Mouse (Mus musculus) frontal cortex, postnatal 14 days (tissue): ENCODE data around the gene Hes7.

ENCODE experiments used
- DNase-seq, 2 experiments: peaks; one replicate each; pipeline ENCODE4 v3.0.0; 2022; ENCODE audit warnings: low spot score in 2 of 2

Hes7 gene

DNA sequence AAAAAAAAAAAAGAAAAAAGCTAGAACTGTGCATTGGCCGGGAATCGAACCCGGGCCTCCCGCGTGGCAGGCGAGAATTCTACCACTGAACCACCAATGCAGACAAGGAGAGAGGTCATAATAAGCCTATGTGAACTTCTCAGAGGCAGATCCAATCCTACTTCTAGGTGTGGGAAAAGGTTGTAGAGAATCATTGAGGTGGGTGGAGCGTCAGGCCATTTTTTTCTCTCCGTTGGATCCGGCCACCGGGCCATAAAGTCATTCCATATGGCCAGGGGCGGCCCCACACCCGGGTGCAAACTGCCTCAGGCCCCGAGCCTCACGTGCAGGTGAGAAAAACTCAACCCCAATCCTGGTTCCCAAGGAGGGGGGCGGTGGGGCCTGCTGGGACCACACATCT, 1.4 kb upstream of the Hes7 start:
- peak in 1 of 2 experiments; percentile 87 for DNase-seq

DNA sequence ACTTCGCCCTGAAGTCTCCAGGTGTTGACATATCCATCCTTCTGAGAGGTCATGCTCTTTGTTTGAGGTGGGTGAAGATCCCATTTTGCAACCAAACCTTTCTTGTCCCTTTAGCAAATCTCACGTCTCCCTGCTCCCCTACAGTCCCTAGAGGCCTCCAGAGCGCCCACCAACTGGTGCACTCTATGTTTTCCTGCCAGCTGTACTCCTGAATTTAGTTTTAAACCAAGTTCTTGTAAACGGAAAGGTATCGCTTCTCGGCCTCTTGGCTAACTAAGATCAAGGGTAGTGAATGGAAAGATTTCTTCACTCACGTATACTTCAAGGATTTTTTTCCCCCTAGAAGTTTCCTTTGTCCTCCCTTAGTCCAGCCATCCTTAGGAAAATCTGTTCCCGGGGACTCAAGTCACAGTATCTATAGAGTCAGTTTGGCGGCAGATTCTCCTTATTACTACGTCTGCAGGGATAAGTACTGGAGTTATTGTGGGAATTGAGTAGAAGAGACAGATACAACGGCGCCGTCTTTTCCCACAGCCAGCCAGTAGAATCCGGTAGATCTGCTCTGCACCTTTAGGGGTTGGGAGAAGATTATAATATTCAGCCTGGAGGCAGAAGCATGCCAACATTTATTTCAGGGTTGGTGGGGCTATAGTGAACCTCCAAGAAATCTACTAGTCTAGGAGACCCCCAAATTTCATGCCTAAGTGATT, 603 bp upstream of the Hes7 start:
- DNase-seq: no peak

DNA sequence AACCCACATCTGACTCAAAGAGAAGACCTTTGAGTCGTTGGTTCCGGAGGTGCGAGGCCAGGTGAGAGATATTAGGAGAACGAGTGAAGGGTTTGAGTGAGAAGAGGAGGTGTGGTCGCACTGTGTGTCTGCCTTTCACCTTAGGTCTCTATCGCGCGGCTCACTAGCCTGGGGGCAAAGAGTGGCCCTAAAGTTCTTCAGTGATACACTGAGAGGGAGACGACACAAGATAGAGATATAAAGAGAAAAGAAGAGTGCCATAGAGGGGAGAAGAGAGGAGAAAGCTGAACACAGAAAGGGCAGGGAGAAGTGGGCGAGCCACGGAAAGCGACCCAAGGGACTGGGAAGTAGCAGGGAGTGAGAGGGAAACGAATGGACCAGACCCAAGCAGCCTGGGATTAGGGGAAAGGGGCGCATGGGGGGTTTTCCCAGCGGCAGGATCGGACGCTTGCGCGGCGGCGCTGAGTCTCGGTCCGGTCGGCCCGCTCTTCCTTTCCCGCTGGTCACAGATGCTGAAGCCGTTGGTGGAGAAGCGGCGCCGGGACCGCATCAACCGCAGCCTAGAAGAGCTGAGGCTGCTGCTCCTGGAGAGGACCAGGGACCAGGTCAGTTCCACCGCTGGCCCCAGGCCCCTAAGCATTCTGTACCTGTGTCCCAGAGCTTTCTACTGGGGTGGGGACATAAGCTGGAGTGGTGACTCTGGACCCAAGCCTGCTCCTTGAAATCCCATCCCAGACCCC, 967 bp downstream of the Hes7 start:
- no peak for DNase-seq

DNA sequence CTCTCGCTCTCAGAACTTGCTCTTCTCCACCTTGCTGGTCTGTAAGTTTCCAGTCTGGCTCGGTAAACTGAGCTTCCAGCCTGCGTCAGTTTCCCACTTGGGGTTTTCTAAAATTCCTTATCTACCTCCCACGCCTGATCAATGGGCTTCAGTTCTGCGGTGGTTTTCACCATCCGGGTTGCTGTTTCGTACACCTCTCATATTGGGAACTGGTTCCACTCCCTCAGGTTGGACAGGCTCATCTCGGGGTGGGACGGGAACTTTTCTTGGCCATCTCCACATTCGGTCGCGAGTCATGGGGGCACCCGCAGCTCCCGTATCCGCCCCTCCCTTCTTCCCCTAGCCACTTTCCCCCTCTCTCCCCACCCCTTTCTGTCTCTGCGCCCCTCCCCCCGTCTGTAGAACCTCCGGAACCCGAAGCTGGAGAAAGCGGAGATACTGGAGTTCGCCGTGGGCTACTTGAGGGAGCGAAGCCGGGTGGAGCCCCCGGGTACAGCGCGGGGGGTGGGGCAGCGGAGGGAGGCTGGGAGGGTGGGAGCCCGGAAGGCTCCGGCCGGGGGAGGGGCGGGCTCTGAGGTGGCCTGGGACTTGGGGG, 1.6 kb downstream of the Hes7 start:
- no peak for DNase-seq

DNA sequence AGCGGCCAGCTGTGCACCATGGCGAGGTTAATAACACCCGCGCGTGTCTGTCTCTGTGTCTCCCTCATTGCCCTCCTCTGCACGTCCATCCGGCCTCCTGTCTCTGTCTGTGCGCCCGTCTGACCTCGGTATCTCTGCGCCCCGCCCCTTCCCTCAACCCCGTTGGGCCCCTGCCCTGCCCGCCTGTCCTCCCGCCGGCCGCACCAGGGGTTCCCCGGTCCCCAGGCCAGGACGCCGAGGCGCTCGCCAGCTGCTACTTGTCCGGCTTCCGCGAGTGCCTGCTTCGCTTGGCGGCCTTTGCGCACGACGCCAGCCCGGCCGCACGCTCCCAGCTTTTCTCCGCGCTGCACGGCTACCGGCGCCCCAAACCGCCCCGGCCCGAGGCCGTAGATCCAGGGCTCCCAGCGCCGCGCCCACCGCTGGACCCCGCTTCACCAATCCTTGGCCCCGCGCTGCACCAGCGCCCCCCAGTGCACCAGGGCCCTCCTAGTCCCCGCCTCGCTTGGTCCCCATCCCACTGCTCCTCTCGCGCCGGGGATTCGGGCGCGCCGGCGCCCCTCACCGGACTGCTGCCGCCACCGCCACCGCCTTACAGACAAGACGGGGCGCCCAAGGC, 2.2 kb downstream of the Hes7 start, which contains the start of gene 9130213A22Rik:
9130213A22Rik (minus strand) TSS at position 254 of the 616 bp plus-strand sequence.
- peak; percentile 80 to 85 for DNase-seq

DNA sequence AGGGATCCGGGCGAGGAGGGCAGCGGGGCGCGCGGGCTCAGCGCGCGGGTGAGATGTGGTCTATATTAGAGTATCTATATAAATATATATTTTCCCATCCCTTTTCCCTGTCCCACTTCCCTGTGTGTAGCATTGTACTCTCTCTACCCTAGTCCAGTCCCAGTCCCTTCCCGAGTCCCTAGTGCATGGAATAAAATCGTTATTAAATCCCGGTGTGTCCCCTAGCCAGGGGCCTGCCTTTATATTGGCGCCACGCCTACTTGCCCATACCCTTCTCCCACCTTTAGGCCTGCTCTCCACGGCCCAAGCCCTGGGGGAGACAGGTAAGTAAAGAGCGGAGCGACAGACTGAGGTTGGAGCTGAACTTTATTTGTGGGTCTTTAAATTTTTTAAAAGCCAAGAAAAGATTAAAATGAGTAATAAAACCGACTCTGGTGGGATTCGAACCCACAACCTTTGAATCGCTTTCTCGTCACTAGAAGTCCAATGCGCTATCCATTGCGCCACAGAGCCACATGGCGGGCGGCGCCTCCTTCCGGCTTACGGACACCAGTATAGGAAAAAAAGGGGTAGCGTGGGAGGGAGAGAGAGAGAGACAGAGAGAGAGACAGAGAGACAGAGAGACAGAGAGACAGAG, 3.0 kb downstream of the Hes7 start:
- peak; percentile 90 to 94 for DNase-seq

DNA sequence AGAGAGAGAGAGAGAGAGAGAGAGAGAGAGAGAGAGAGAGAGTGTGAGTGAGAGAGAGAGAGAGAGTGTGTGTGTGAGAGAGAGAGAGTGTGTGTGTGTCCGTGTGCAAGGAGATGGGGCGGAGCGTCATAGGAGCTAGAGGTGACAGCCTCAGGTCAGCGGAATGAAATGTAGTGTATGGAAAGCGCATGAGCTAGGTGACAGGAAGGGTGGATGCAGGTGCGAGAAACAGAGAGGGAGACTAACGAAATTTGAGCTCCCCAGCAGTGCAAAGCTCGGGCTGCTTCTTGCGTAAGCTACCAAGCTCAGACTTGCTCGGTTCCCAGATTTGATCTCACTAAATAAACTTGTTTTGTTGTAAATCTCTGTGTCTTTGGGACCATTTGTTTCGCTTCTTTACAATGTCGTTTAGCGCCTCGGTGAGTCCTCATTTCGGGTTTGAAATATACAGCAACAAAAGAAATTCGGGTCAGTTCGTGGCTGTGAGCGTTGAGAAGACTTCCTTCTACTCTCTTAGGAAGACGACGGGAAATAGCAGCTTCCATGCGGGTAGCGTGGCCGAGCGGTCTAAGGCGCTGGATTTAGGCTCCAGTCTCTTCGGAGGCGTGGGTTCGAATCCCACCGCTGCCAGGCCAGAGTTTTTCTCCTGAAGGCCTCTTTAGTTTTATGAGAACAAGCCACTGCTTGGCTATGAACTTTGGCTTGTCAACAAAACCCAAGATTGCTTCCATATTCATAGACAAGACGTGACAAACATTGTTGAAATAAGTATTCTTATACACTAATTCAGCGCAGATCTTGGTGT, 3.7 kb downstream of the Hes7 start:
- DNase-seq: peak; percentile 86 to 93

DNA sequence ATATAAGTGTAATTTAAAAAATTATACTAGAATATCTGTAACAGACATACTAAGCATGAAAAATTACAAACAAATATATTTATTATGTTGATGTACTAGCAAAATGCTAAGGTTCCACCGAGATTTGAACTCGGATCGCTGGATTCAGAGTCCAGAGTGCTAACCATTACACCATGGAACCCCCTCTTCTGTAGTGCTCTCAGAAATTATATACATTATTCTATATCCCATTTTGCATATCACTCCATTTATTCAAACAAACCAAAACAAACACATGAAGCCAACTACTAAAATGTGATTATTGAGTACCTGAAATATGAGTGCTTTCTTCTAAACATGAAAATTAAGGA, 4.3 kb downstream of the Hes7 start:
- DNase-seq: peak in 1 of 2 experiments; percentile 58

DNA sequence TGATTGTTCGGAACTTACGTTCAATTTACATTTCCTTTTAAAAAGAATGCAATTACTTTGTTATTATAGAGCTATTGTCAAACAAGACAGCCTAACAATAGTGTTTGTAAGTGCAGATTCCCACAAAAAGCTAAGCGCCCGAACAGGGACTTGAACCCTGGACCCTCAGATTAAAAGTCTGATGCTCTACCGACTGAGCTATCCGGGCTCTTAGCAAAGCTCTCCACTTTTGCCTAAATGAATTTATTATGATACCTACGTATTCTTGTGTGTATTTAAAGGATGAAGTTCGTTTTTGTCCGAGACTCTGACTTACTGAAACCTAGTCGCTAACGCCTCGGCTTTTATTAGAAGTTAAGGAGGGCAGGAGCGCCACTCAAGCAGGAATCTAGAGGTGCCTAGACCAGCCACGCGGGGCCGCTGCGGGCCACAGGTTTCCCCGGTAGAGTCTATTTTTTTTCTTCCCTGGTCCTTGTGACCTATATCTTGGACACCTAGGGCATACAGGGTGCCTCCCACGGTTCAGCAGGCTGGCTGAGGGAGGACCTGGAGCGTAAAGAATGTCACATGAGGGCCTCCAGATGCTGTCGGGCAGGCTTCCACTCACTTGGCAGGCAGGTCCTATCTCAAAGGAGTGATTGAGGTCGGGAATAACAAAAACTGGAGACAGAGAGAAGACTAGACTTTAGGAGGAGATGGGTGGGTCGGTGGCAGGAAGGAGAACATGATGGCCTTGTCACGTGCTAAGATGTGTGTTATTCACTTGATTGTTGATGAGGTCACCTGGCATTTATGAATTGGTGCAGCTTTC, 5.0 kb downstream of the Hes7 start:
- peak; percentile 74 to 82 for DNase-seq

DNA sequence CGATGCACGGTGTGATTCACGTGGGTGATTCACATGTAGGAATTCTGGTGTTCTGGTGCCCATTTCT, 5.5 kb downstream of the Hes7 start, which contains the start of gene Aloxe3:
Aloxe3 (plus strand) TSS at position 45 of the 67 bp plus-strand sequence.
- no peak for DNase-seq

DNA sequence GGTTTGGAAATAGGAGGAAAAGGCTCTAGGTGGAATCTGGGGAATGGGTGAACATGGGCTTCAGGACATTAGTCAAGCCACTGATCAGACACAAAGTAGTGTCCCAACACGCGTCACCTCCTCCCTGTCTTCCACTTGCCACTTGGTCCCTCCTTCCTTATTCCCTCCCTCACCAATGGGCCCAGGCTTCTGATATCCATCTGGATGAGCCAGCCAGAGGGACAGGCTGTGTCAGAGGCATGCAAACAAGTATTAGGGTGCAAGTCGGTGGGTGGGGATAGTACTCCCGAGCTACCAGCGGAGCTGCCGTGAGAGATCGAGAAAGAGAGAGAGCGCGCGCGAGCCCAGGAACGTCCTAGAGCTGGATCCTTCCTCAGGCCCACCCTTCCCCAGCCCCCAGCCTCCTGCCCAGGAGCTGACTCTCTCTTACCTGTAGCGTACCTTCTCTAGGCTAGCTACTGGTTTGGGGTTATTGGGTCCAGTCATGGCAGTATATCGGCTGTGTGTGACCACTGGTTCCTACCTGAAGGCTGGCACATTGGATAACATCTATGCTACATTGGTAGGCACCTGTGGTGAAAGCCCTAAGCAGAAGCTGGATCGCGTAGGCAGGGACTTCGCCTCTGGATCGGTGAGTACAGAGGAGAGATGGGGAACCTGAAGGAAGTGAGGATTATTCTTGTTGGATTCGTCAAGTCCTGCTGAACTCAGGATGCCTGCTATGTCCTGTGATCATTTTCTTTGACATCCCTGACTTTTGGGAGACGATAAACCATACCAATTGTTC, 5.9 kb downstream of the Hes7 start:
- no peak for DNase-seq

DNA sequence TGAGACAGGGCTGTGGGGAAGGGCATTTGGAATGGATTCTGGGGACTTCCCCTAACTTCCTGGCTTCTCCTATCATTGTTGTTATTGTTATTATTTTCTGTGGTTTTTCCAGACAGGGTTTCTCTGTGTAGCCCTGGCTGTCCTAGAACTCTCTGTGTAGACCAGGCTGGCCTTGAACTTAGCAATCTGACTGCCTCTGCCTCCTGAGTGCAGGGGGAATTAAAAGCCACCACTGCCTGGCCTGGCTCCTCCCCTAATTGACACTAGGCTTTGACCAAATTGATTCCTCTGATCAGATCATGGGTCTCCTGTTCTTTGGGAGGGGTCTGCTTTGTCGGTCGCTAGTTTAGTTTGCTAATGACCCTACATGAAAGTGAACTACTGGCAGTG, 6.5 kb downstream of the Hes7 start:
- DNase-seq: no peak

DNA sequence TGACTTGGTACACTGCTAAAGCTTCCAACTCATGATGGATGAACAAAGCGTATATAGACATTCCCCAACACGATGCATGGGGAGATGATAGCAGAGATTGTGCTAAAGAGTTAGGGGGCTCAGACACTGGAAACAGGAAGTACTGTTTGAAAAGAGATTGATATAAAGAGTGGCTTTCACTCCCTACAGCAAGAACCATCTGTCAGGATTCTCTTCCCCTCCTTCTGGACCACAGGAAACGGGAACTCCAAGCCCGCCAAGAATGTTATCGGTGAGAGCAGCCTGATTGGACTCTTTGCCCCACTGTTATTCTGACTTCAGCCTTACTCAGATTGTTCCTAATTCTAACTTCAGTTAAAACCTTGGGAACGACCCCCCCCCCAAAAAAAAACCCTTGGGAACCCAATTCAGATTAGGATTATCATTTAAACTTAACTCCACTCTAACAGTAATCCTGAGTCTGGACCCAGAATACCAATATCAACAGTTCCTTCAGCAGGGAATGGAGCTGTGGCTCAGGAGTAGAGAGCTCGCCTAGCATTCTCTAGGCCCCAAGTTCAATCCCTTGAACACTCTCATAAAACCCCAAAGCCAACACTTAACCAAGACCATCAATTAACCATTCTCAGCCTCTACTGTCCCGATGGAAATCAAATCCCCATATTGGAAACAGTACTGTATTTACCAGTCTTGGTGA, 8.4 kb downstream of the Hes7 start:
- DNase-seq: no peak

DNA sequence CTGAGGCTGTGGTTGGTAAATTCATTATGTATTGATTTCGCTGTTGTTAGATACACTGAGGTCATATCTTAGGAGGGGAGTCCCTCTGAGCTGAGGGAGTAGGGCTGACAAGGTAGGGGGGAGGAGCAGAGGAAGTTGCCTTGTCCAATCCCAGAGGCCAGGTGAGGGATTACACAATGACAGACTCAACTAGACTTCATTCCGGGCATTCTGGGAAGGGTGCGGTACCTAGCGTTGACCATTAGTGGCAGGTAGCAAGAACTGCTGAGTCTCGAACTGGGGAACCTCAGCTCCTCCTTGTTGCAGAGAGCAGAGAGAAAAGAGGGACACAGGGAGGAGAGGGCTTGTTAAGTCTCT, 13.3 kb downstream of the Hes7 start:
- DNase-seq: no peak

DNA sequence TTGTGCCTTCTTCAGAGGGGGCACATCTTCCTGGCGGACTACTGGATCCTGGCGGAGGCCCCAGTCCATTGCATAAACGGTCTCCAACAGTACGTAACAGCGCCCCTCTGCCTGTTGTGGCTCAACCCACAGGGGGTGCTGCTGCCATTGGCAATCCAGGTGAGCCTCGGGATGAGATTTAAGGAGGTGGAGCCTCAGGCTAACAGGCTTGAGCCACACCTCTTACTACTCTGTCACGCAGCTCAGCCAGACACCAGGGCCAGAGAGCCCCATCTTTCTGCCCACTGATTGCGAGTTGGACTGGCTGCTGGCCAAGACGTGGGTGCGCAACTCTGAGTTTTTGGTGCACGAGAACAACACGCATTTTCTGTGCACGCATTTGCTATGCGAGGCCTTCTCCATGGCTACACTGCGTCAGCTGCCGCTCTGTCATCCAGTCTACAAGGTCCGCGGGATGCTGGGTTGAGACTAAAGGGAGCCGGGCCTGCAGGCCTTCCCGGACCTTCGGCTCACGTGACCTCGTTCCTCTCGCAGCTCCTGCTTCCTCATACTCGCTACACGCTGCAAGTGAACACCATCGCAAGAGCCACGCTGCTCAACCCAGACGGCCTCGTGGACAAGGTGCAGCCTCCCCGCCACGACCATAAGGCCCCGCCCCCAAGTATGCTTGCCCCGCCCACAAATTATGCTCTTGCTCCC, 13.9 kb downstream of the Hes7 start:
- DNase-seq: peak; percentile 73 to 80

DNA sequence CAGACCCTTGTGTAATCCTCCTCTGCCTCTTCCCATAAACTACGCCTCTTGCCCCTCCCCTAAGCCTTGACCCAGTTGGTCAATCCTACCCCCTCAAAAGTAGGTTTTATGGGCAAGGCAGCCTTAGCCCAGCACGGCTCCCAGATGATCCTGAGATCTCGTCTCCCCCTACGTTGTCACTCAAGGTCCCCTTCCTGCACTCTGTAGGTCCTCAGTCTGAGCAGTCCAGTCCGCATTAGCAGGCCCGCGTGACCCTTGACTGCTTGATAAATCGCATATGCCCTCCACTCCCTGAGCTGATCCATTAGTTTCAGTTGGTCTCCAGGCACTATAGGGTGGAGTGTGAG, 14.4 kb downstream of the Hes7 start:
- DNase-seq: no peak

DNA sequence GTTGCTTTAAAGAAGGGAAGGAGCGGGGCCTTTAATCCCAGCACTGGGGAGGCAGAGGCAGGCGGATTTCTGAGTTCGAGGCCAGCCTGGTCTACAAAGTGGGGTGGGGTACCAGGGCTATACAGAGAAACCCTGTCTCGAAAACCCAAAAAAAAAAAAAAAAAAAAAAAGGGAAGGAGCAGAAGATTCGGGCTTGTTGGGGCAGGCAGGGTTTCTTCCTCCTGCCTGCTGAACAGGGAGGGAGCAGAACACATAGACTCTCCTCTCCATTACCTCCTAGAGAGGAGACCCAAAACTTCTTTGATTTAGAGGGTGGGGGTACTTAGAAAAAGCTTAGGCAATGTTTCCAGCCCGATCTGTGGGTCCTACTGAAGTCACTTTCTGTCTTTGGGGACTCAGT, 15.2 kb downstream of the Hes7 start:
- no peak for DNase-seq

DNA sequence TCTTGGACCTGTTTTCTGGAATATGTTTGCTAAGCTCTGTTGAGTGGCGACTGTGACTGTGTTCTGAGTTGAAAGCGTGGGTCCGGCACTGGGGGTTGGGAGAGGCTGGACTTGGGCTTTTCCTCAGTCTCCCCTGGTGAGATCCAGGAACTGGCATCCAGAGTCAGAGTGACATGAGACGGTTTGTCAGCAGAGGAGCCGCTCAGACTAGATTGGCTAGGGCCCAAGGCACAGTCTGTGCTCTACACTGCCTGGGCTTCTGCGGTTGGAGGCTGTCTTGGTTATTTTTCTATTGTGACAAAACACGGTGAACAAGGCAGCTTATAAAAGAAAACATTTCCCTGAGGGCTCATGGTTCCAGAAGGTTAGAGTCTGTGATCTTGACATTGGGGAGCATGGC, 27.3 kb downstream of the Hes7 start:
- no peak for DNase-seq

DNA sequence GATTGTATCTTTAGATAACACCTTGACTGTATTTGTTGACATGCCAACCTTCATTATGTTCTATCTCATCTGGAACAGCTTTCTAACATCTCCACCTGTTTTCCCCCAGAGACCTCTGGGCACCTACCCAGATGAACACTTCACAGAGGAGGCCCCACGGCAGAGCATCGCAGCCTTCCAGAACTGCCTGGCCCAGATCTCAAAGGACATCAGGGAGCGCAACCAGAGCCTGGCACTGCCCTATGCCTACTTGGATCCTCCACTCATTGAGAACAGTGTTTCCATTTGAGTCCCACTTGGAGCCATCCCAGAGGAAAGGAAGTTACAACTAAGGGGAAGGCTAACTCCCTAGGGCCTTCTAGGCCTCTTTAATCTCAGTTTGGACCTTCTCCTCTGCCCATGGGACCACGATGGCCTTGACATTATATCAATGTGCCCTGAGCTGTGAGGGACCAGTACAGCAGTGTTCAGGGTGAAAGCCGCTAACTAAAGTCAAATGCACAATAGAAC, 28.3 kb downstream of the Hes7 start:
- DNase-seq: no peak
